Mouse (Mus musculus) cerebellum, postnatal 25 days (tissue): ENCODE measurements at regions not wholly inside any gene's neighbourhood (a gene's known extent, or its start where the extent isn't known, plus 50 kb on each side); places are given as distances from the start of the nearest gene placed in this dataset.
"Not testable (repeated sequence)": the region's sequence is repeated elsewhere in the genome, so short reads cannot be mapped to it uniquely, and the experiment has no call there.

ENCODE experiments used
- DNase-seq, 2 experiments: peaks; one replicate each; pipeline ENCODE4 v3.0.0; 2021; ENCODE audit warnings: mixed read lengths in 2 of 2

DNA sequence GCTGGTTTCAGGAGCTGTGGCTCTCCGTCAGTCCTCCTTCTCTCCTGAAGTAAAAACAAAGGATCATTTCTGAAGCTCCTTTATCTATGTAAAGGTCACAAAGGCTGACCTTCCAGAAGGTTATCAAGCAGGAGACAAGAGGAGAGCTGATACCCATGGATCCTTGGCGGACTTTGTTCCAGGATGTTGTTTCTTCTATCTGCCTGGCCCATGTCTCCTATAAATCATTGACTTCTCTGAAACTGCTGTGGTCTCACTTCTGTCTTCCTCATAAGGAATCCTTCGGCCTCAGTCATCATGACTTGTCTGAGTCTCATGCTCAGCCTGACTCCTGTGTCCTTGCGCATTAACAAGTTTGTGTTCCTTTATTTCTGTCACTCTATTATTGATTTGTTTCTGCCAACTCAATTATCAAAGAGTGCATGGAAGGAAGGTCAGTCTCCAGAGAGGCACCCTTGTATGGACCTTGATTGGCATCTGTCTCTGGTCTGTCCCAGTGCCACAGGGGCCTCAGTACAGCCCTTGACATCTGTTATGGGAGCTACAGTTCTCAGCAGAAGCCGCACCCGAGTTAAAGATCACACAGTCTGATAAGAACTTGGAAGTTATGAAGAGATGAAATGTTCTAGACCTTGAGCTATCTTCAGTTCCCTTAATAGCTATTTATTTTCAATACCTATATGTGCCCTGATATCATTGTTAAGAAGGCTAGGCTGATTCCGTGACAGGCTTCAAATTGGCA is 53.2 kb upstream of the Dazl start:
- no peak for DNase-seq

DNA sequence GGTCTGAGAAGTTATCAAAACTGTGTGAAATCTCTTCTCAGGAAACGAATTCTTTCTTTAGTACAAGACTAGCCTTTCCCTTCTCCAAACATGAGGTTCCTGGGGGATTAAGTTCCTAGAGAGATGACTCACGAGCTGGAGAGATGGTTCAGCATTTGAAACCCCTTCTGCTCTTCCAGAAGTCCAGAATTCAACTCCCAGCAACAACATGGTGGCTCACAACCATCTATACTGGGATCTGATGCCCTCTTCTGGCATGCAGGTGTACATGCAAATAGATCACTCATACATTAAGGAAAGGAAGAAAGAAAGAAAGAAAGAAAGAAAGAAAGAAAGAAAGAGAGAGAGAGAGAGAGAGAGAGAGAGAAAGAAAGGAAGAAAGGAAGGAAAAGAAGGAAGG is 60.4 kb upstream of the Dazl start:
- DNase-seq, result not testable (repeated sequence)

DNA sequence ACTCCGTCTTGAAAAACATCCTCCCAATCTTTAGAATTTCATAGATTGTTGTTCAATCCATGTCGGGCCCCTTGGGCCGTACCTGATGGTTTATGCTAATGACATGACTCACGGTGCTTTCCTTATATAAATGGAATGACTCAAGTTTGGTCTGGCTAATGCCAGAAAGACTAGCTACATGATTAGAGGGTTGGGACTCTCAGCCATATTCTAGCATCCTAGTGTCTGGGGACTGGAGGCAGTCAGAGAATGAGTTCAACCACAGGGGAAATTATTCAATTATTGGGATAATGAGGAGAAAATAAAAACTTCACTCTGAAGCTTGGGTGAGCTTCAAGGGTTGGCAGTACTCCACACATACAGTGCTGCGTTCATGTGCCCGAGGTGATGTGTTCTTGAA is 60.9 kb upstream of the Dazl start:
- DNase-seq, result no peak

DNA sequence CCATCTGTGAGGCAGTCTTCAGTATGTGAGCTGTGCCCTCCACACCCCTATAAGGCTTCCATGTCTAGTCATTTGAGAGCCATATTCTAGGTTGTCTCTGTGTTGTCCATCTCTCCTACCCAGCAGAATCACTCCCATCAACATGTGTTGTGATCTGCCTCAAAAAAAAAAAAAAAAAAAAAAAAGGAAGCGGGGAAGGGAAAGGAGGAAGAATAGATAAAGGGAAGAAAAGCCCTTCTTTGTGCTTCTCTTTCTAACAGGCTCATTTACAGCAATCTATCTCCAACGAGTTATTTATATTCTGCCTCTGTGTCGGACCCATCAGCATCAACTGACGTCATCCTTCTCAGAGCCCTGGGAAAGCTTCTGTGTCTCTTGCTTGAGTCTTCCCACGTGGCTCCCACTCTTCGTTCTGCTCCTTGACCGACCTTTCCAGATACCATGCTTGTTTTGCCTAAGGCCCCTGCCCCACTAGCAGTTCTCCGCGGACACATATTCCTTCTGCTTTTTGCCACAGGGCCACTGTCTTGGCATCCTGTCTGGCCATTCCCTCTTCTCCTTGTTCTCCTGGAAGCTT is 68.3 kb upstream of the Dazl start:
- no peak for DNase-seq

DNA sequence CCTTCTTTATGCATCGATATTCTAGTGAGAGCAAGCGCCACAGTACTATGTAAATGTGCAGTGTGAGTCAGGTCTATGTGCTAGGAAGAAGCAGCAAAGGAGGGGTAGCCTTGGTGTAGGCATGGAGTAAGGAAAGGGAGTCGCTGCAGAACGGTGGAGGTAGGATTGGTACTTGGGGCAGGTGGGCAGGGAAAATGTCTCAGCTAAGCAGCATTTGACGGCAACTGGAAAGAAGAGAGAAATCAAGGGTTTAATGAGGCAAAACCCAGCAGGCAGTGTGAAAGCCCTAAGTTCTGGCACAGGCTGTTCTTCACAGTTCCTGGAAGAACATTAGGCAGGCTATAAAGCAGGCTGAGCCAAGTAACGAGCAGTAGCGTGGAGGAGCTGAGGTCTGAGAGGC is 72.0 kb upstream of the Dazl start:
- DNase-seq, result no peak

DNA sequence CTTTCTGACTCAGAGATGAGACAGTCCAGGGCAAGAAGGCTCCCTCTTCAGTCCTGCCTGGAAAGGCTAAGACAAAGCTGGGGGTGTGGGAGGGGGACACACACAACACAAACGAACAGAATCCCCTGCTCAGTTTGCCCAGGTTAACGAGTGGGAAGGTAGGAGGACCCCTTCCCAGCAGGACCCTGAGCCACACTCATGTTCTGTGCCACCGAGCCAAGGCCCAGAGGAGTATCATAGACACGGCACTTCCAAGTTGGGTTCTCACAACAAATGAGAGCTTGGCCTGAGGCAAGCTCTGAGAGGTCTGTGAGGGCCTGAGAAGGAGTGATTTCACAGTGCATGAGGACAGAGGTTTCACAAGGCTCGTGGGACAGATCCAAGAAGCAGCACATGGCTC is 72.7 kb upstream of the Dazl start:
- DNase-seq, result no peak

DNA sequence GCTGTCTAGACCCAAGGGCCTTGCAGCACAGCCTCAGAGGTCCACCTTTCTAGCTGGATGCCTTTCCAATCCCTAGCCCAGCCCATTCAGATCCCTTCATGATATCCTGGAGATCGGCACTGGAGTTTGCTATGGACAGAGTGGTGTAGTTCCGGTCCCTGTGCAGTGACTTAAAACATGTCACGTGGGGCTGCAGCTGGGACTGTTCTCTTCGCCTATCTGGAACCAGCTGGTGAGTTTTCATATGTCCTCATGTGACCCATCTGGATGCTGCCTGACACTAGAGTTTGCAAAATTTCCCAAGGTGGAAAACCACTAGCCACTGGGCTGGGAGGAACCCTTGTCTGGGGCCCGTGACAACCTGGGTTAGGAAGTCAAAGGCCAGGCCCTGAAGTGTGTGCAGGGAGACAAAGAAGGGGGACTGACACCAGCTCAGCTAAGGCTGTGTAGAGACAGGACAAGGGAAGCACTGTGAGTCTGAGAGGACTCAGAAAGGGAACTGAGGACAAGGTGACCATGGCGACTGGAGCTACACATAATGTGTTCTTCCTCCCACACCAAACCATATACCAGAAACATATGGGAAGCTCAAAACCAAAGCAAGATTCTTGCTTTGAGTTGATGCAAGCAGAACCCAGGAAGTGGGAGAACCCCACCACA is 75.9 kb upstream of the Dazl start:
- no peak for DNase-seq

DNA sequence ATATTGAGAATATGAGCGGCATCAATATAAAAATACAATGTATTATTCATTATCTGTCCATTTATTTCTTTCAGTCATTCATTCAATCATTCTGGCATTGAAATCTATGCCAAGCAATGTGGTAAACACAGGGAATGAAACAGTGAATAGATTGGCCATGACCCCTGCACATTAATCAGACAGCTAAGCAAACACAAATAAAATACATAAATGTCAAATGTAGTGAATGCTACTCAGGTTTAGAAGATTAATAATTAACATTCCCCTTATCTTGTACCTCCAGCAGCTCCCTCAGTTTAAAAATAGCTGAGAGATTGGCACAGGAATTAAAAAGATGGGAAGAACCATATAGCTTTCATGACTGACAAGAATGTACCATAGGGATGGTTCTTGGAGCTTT is 77.0 kb upstream of the Dazl start:
- DNase-seq, result no peak

DNA sequence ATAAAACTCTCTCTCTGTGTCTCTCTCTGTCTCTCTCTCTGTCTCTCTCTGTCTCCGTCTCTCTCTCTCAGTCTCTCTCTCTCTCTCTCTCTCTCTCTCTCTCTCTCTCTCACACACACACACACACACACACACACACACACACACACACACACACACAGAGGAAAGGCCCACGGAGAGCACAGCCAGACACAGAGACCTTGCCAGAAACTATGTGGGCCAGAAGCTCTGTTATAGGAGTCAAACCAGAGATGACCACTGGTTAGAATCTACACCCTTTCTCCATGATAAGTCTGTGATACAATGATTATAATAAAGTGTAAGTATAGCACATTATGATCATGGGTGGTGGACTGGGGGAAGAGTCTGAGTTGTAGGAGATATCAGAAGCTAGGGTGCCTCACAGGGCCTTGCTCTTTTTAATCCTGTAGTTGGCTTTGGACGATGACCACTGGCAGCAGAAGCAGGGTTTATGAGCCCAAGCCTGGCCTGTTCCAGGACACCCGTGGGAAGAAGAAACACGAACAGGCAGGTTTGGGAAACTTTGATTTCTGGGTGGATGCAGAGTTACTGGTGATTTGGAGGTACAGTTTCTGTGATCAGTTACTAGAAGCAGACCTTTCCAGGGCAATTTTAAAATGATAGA is 80.2 kb upstream of the Dazl start:
- DNase-seq, result peak; percentile 51 to 52

DNA sequence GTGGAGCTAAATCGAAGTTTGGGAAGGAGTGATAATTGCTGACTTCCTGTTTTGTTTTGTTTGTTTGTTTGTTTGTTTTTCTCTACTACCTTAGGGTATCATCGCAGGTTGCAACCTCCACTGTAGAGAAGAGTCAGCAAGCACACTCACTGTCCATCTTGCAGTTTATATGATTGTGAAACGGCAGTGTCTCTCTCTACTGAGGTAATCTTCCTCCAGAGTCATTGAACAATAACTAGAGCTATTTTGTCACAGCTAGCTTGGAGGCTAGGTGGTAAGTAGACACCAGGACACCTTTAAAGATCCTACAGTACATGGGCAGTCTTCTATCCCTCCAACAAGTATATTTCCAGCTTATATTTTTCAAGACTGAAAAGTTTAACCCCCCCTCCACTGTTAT is 82.0 kb upstream of the Dazl start:
- no peak for DNase-seq

DNA sequence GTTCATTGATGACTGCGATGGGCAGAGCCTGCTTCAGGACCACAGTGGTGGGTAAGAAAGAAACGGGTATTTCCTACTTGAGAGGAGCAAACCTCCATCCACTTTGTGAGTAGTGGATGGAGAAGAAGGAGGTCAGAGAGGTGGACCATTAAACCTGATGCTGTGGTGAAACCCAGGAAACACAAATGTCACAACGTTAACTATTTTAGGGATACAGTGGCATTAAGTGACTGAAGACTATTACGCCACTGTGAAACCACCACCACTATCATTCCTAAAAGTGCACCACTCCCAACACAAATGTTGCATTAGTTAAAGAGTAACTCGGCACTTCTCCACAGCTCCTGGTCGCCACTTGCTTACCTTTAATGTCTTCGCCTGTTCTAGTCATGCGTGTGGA is 83.3 kb upstream of the Dazl start:
- no peak for DNase-seq

DNA sequence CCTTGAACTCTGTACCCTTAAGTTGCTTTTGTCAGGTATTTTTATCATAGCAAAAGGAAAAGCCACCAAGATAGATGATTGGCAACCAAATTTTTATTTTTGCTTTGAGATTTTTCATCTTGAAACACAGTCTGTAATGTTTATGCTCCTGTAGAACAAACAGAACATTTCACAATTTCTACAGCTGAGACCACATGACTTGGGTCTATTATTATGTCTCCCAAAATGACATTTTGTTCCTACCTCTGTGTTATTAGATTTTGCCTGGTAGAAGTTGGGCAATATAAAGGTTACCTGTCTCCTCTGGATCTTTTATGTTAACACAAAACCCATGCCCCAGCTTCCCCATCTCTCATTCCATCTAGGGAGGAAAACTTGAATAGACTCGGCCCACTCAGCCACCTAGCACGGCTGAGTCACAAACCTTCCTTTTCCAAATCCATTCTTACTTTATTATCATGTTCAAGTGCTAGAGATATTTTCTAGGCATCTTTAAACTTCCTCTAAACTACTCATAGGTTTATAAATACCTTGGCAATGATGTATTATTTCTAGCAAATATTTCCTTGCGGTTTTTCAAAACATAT is 84.8 kb upstream of the Dazl start:
- no peak for DNase-seq

DNA sequence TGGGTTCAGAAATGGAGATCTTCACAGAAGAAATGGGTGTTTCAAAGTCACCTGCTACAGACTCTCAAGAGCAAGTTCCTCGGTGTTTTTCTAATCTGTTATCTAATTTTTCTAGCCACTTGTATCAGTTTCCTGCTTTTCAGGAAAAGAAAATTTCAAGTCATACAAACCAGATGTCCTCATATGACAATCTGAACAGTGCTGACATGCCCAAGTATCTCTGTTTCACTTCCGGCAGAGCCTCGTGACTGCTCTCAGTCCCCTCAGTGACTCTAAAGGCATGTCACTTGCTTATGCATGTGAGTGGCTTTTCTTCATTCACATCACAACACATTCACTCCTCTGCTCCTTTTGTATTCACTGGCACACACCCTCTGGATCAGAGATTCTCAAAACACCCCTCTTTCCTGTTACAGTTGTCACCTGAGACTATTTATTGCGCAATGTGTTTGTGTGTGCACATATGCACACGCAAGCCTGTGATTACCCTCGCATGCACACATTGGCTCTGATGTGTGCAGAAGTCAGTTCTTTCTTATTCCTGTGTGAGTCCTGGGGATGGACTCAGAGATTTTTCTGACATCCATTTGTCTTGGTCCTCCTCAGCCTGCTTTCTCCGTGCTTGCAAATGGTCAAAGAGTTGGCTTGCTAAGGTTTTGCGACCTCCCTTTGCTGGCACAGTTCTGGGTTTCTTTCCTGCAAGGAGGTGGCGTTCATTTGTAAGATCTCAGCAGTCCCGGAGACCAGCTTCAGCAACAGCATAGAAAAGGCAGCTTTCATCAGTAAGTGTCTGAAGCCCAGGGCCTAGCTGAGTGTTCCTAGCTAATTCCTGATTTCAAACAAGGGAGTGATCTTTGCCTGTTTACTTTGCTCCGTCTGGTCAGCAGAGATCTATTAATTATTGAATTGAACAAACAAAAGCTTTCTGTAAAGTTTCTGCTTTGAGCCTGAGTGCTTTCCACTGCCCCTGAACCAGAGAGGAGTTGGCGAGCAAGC is 95.6 kb upstream of the Dazl start:
- DNase-seq, result no peak

DNA sequence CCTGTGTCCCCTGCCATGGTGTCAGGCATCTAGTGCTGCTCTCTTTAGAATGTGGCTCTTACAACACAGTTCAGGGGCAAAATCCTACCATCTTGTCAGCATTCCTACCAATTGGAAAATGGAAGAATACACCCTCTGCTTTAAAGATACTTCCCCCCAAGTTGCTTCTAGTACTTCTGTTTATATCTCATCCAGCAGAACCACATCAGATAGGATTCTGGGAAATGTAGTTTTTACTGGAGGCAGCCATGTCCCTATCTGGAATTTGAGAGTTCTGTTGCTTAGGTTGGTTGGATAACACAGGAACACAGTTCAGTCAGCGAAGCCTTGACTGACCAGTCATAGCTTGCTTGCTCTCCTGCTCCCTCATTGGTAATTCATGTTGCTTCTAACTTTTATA is 96.7 kb upstream of the Dazl start:
- no peak for DNase-seq

DNA sequence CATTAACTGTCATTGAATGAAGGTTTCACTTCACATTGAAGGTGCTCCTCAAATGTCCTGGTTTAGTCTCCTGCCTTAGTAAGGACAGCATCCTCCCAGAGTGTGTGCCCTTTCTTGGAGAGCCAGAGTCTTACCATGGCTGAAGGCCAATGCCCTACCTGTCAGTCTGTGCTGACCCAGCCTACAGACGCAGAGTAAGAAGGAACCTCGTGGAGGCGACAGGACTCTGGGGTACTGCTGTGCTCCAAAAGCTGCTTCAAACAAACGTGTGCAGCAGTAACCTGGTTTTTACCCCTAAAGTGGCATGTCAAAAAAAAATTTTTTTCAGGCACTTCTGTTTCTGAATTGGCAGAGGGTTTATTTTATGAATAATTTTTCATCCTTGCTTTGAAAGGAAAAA is 97.8 kb upstream of the Dazl start:
- DNase-seq, result no peak

DNA sequence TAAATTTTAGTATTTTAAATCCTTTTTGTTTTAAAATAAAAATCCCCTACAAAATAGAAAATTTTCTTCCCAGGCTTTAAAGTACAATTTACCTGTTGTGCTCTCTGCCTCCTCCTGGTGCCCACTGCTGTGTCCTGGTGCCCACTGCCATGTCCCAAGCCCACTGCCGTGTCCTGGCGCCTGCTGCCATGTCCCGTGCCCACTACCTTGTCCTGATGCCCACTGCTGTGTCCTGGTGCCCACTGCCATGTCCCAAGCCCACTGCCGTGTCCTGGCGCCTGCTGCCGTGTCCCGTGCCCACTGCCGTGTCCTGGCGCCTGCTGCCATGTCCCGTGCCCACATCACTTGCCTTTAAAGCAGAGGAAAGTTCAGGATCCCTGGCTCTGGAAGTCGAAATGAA is 98.6 kb upstream of the Dazl start:
- no peak for DNase-seq

DNA sequence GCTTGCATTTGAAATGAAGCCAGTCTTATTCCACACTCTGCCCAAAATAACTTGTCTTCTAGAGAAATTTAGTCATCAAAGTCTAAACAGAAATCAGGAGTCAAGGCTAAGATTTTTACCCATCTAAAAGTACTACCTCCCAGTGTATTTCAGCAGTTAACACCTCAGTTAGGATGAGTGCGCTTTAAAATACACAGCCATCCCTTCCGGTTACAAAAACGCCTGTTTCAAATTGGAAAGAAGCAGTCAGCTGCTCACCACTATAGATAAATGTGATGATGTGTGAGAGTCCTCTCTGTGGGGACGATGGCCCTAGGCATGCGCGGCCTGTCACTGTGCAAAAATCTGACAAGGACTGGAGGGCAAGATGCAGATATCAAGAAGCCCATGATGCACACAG is 99.0 kb upstream of the Dazl start:
- DNase-seq, result no peak

DNA sequence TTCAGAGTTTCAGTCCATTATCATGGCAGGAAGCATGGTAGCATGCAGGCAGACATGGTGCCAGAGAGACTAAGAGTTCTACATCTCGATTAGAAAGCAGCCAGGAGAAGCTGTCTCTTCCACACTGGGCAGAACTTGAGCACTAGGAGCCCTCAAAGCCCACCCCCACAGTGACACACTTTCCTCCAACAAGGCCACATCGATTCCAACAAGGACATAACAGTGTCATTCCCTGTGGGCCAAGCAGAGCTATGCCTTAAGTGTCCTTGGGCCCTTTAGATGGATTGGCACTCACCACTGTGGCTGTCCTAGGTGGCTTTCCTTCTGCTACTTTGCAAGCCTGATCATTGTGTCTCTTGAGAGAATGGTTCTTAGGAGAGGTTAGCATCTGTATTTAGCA is 99.5 kb upstream of the Dazl start:
- DNase-seq, result no peak

DNA sequence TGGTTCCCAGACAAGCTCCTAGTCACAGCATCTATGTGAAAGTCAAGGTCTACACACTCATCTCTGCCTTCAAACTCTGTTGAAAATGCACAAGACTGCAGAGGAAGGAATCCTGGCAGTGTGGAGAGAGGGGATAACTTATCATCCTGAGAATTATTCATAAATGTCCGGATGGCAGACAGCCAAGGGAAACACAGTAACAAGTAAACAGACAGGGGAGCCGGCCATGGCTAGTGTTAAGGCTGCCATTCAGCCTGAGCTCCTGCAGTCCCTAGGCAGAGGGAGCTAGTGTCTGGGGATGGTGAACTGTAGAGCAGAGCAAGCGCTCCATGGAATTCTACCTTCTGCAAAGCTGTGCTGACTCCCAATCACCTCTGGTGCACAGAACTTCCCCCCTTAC is 100.3 kb upstream of the Dazl start:
- no peak for DNase-seq

DNA sequence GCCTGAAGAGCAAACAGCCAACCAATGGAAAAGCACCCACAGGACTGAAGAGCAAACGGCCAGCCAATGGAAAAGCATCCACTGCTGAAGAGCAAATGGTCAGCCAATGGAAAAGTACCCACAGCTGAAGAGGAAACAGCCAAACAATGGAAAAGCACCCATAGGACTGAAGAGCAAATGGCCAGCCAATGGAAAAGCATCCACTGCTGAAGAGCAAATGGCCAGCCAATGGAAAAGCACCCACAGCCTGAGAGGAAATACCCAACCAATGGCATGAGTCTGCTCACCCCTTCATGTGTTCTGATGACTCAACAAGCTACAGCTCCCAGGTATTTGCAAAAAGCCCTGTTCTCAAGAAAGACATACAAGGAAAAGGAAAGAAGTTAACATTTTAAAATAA is 101.4 kb upstream of the Dazl start:
- DNase-seq, result no peak

DNA sequence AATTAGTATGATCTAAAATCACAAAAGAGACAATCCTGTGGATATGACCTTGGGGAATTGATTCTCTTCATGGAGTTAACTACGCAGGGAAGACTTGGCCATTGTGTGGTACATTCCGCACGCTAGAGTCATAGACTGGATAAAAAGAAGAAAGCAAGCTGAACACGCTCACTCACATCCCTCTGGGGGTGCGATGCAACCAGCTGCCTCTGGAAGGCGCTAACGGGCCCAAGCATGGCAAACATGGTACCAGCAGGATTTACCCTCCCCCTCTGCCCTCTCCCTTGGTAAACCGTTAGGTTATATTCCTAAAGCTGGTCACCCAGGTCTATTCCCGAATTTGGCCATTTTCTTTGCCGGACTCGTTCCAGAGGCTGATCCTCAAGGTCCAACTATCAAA is 102.2 kb upstream of the Dazl start:
- no peak for DNase-seq

DNA sequence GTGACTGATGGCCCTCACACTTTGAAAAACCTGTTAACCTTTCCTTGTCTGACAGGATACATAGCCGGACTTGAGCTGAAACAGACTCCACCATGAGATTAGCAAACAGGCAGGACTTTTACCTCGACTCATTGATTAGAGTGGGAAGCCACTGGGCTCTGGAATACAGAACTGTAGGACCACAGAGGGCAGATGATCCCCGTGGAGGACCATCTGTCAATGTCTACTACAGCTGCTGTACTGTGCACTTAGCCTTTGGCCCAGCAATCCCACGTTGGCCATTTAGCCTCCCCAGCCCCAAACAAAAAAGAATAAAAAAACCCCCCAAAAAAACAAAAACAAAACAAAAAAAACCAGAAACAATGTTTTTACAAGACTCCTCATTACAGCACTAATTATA is 103.9 kb upstream of the Dazl start:
- peak in 1 of 2 experiments; percentile 36 for DNase-seq
